Mouse (Mus musculus): ENCODE data around the gene Nppc. TPM values are rescaled to one million over a fixed set of nuclear protein-coding genes. Genes with fewer than 3 reads are reported as not detected.

Gene Nppc
- total RNA-seq, 2 experiments from 2014 or later, result 1.9 to 2.2 TPM

DNA sequence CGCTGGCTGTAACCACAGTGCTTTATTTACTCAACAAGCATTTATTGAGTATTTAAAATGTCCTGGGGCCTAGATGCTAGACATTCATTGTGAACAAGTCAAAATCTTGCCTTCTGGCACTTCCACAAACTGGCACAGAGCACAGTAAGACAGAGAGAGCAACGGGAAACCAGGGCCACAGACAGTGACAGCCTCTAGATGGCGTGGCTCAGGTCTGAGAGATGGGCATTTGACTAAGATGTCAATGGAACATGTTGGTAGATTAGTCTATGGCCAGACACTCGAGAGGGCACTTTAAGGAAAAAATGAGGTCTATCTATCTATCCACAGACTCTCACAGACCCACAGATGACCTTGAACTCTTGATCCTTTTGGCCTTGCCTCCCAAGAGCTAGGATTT is 17.7 kb downstream of the Nppc start:
- DNase-seq, result no peak

GRCm38 (mm10) chr1:86650272-86650671 is 20.1 kb downstream of the Nppc start:
- peak; percentile 73 for DNase-seq

GRCm38 (mm10) chr1:86647517-86647916 is 22.9 kb downstream of the Nppc start:
- no peak for DNase-seq

GRCm38 (mm10) chr1:86643101-86643809 is 27.1 kb downstream of the Nppc start:
- no peak for DNase-seq

DNA sequence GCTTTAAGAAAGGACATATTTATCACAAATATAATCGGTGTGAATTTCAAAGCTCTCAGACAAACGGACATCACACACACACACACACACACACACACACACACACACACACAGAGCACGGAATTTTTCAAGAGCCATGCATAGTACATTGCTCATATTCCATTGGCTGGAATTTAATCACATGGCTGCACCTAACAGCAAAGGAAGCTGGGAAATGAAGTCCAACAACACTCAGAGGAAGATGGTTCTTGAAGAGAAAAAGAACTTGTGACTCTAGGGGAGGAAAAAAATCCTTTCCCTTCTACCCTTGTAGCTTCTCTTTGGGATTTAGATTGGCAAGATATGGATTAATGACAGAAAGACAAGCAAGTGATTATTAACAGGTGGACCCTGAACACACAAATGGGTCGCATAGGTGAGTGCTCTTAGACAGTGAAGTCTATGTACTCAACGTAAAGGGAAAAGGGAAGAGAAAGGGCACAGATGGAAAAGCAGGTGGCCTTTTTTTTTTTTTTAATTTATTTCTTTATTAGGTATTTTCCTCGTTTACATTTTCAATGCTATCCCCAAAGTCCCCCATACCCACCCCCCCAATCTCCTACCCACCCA is 35.5 kb downstream of the Nppc start:
- DNase-seq, result no peak

DNA sequence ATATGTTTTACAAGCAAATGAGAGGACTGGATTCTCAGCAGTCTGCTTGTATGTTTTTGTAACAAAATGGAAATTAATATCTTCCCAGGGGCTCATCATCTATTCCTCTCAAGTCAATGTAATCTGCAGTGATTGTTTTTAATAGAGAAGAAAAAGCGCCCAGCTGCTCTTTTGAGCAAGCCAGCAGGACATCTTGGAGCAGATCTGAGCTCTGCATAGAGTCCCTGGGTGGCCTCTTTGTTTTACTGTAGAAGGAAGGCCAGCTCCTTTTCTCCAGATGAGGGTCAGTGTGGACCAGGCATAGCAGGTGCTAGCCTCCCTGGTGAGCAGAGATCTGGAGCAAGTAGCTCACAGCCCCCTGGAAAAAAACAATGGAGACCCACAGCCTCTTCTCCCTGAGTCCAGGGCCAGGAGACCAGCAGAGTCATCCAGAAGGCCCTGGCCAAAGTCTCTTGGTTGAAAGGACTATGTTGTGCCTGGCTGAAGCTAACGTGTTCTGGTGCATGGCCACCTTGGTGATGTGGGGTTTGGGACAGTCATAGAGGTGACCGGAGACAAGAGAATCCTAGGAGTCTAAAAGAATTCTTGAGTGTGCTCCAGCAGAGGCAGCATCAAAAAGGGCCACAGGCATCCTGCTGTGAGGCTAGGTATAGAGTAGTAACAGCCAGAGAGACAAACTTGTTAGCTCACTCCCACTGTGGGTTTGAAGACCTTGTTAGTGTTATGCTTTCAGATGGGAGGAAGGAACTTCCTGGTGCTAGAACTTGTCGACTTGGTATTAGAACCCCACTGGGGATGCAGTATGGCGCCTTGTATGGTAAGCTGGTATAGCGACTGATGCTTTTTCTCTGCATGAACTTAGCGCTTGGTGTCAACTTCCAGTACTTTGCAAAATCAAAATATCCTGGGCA is 36.3 kb downstream of the Nppc start:
- DNase-seq, result no peak

GRCm38 (mm10) chr1:86633434-86633833 is 36.9 kb downstream of the Nppc start:
- no peak for DNase-seq

DNA sequence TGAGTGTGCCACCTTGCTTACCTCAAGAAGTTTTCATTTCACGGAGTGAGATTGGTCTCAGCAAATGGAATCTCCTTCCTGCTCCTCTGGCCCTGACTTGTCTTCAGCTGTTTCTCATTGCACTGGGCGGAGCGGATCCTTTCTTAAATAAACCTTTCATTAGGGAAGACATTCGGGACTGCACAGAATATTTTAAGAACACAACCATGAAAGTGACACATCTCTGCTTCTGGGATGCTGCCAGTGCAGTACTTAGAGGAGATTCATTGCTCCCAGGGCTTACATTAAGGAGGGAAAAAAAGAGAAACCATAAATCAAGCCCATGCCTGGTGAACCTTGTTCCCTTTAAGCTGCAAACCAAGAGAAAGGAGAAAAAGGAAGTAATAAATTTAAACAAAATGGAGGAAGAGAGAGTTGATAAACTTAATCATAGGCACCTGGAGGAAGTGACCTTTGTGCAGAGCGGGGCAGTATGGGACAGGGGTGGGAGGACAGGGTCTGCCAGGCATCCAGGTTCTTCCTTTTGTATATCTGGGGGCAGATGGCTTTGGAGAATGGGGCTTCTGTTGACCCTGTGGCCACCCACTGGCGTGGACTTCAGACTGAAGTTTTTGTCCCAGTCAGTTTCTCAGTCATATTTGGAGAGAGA is 37.5 kb downstream of the Nppc start:
- no peak for DNase-seq

- DNase-seq, result no peak
Measured at GRCm38 (mm10) chr1:86630527-86630926, 39.8 kb downstream of the Nppc start.

GRCm38 (mm10) chr1:86629936-86630335 is 40.4 kb downstream of the Nppc start:
- DNase-seq, result no peak

DNA sequence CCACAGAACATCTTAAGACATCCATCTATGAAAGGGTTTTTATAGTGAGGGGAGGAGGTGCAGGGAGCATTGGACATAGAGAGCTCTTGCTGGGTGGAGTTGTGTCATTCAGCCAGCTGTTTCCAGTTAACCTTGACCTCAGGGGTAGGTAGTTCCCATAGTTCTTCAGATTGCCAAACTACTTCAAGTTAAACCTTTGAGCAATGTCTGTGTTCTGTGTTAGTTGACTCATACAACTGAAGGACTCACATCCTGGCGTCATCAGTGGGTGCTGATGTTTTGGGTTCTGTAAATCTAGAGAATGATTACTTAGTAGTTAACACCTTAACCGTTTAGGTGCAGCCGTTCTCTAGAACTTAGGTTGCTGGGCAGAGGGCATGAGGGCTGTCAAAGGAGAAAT is 42.1 kb downstream of the Nppc start:
- DNase-seq, result no peak

GRCm38 (mm10) chr1:86623001-86624000 is 47.1 kb downstream of the Nppc start:
- no peak for DNase-seq

DNA sequence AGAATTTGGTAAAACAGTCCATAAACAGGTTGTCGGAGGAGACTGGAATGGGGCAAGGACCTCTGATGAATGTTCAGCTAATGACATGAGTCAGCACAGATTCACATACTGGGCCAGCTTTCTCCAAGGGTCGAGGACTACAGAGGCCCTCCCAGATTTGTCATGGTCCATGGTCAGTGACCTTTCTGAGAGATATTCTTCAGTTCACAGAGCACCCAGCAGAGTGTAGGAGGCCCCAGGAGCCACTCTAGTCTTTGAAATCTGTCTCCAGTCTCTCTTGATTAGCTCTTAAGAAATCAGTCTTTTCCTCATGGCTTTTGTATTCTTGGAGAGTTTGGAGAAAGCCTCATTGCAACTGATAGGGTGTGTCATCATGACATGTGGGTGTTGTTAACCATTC is 48.1 kb downstream of the Nppc start:
- DNase-seq, result no peak

GRCm38 (mm10) chr1:86618454-86619125 is 51.8 kb downstream of the Nppc start:
- peak; percentile 62 for DNase-seq

Small RNA genes lying within 50 kb of the gene (microRNA-seq; reads per million reads assigned to microRNA genes)
- 0 reads per million in 2 experiments for gene Gm22955

Other genes starting within 250 kb of the Nppc start
- gene Nmur1, start 244.3 kb downstream of the Nppc start, total RNA-seq (2021), result not detected
- not detected for gene Tex44, start 244.2 kb downstream of the Nppc start, total RNA-seq (2021)
- 100 to 1,000 TPM; 358 to 428 TPM for gene Ptma, start 143.8 kb downstream of the Nppc start, total RNA-seq (2021)
- 10 to 100 TPM; 32.5 to 40.2 TPM for gene Pde6d, start 87.9 kb downstream of the Nppc start, total RNA-seq (2021)
- 10 to 100 TPM; 10.5 to 12.6 TPM for gene Cops7b, start 87.7 kb downstream of the Nppc start, total RNA-seq (2021)
- gene Dis3l2, start 33.2 kb upstream of the Nppc start, total RNA-seq (2021), result 10 to 100 TPM; 14.5 to 16.9 TPM